Mouse (Mus musculus) bone marrow, adult 2 months (tissue): ENCODE measurements around the gene Stx1b. TPM values are rescaled to one million over a fixed set of nuclear protein-coding genes. Genes with fewer than 3 reads are reported as not detected.

Experiments used
- H3K27ac ChIP-seq: fragments of 200-500 bp; 2 replicates; pipeline ENCODE4 v1.5.1; 2012; ENCODE audit warnings: low read depth, mild to moderate bottlenecking, control low read depth, inconsistent platforms, low read length; ENCODE audit not compliant: control insufficient read depth, poor library complexity, insufficient read depth
- H3K4me1 ChIP-seq: fragments of 200-500 bp; 2 replicates; pipeline ENCODE4 v1.6.1; 2011; ENCODE audit warnings: low read length; ENCODE audit not compliant: control insufficient read depth, insufficient read depth
- H3K4me3 ChIP-seq: fragments of 200-500 bp; replicated peaks from 2 replicates; pipeline ENCODE3; 2011; ENCODE audit warnings: mild to moderate bottlenecking, low read depth, low read length, control low read depth; ENCODE audit not compliant: control insufficient read depth
- CTCF ChIP-seq: fragments of 200-500 bp; IDR thresholded peaks from 2 replicates; pipeline ENCODE4 v1.5.1; 2011; ENCODE audit warnings: low read length, control low read depth; ENCODE audit not compliant: control insufficient read depth, insufficient read depth
- POLR2A ChIP-seq: fragments of 200-500 bp; IDR thresholded peaks from 2 replicates; pipeline ENCODE4 v1.6.1; 2011; ENCODE audit warnings: low read depth, mild to moderate bottlenecking, control low read depth, low read length, borderline replicate concordance; ENCODE audit not compliant: control insufficient read depth
- WGBS: fragments of 180-500 bp; shearing (Covaris S2); methylation state at CpG from one replicate; pipeline ENCODE4 v1.1.7; 2018; 5-methylcytosine and 5-hydroxymethylcytosine counted together
- polyA plus RNA-seq: library from polyadenylated mRNA; stranded (reverse); fragments of >200 nt; gene quantifications from 2 replicates; pipeline ENCODE4 v1.2.4, GENCODE M21; 2011; ENCODE audit warnings: low replicate concordance; ENCODE audit not compliant: missing spikeins, insufficient read depth, insufficient read length

Gene Stx1b
- polyA plus RNA-seq, 1 experiment, result 1.1 TPM

DNA sequence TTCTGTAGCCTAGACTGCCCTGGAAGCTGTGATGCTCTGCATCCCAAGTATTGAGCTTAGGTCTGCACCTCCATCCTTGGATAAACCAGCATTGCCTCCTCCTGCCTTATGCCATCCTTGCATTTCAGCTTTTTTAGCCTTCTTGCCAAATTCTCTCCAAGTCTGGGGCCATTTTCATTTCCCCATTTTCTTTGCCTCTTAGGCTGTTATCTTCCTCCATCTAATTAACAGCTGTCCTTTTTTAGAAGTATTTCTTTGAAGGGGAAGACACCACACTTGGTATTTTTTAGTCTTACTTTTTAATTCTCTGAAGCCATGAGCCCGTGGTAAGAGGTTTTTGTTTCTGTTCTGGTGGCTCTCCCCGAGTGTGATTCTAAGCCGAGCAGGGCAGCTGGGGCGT, 60.7 kb downstream of the Stx1b start:
- H3K27ac ChIP-seq, result no peak overlapping the region; the same call in none of the 2 replicates
- TF ChIP-seq POLR2A, result no peak
- TF ChIP-seq CTCF, result no peak
- peaks cover 3% of the 10 kb centered on the region; the same call in 1 of the 2 replicates for H3K4me1 ChIP-seq

GRCm38 (mm10) chr7:127761026-127761425, 63.3 kb downstream of the Stx1b start:
- 14% methylated on average over 7 of the region's 7 CpGs for WGBS
- TF ChIP-seq POLR2A (no peak), CTCF (peak; percentile 97)
- Histone ChIP-seq H3K27ac (no peak overlapping the region), H3K4me3 (no peak overlapping the region), H3K4me1 (peaks cover 1% of the 10 kb centered on the region; the same call in 1 of the 2 replicates)

More for the DNA sequence above, 60.7 kb downstream of the Stx1b start:
- H3K4me3 ChIP-seq, result no peak overlapping the region
- 48% methylated on average over 4 of the region's 4 CpGs for WGBS

GRCm38 (mm10) chr7:127760478-127760877, 63.9 kb downstream of the Stx1b start:
- 85% methylated on average over 3 of the region's 3 CpGs for WGBS
- TF ChIP-seq POLR2A, result no peak
- TF ChIP-seq CTCF, result no peak
- Histone ChIP-seq H3K27ac (no peak overlapping the region), H3K4me1 (peaks cover 1% of the 10 kb centered on the region; the same call in 1 of the 2 replicates), H3K4me3 (no peak overlapping the region)

- 16% methylated on average over 6 of the region's 6 CpGs for WGBS
- Histone ChIP-seq H3K4me3 (no peak overlapping the region), H3K27ac (peak overlapping the region; percentile 17), H3K4me1 (peaks cover 1% of the 10 kb centered on the region; the same call in 1 of the 2 replicates)
- no peak for TF ChIP-seq POLR2A
- no peak for TF ChIP-seq CTCF
Measured at GRCm38 (mm10) chr7:127759716-127760115, 64.6 kb downstream of the Stx1b start.

Other genes starting within 250 kb of the Stx1b start
- gene Ccdc189, start 236.0 kb downstream of the Stx1b start, polyA plus RNA-seq, result 9.9 and 15.2 TPM in 2 replicates
- 52.7 and 66.7 TPM in 2 replicates for gene Rnf40, start 235.8 kb downstream of the Stx1b start, polyA plus RNA-seq
- 6.3 and 14.2 TPM in 2 replicates for gene Zfp629, start 208.8 kb downstream of the Stx1b start, polyA plus RNA-seq
- gene Bcl7c, start 115.6 kb downstream of the Stx1b start, polyA plus RNA-seq, result 44.5 and 65.5 TPM in 2 replicates
- gene Ctf1, start 111.8 kb downstream of the Stx1b start, polyA plus RNA-seq, result not detected in 2 replicates
- not detected in 2 replicates for gene Ctf2, start 92.4 kb downstream of the Stx1b start, polyA plus RNA-seq
- 18.8 and 23.0 TPM in 2 replicates for gene Fbxl19, start 80.0 kb downstream of the Stx1b start, polyA plus RNA-seq
- 7.6 and 14.6 TPM in 2 replicates for gene Orai3, start 54.7 kb downstream of the Stx1b start, polyA plus RNA-seq
- 24.2 and 36.3 TPM in 2 replicates for gene Setd1a, start 47.9 kb downstream of the Stx1b start, polyA plus RNA-seq
- gene Gm49388, start 38.9 kb downstream of the Stx1b start, polyA plus RNA-seq, result 0.75 TPM in 1 of 2 replicates, not detected in the other
- 13.3 and 23.4 TPM in 2 replicates for gene Hsd3b7, start 23.9 kb downstream of the Stx1b start, polyA plus RNA-seq
- gene Stx4a, start 255 bp downstream of the Stx1b start, polyA plus RNA-seq, result 246 and 342 TPM in 2 replicates
- 15.9 and 24.7 TPM in 2 replicates for gene Zfp646, start 51.7 kb upstream of the Stx1b start, polyA plus RNA-seq
- gene Zfp668, start 52.3 kb upstream of the Stx1b start, polyA plus RNA-seq, result 4.0 and 8.3 TPM in 2 replicates
- gene Prss53, start 66.4 kb upstream of the Stx1b start, polyA plus RNA-seq, result 1.6 TPM in 1 of 2 replicates, not detected in the other
- not detected in 2 replicates for gene Gm21974, start 70.9 kb upstream of the Stx1b start, polyA plus RNA-seq
- 15.1 and 22.3 TPM in 2 replicates for gene Vkorc1, start 71.1 kb upstream of the Stx1b start, polyA plus RNA-seq
- 42.4 and 66.8 TPM in 2 replicates for gene Bckdk, start 79.5 kb upstream of the Stx1b start, polyA plus RNA-seq
- 14.5 and 15.7 TPM in 2 replicates for gene Kat8, start 88.0 kb upstream of the Stx1b start, polyA plus RNA-seq
- gene Prss8, start 105.6 kb upstream of the Stx1b start, polyA plus RNA-seq, result 1.8 TPM in 1 of 2 replicates, not detected in the other
- gene Prss36, start 122.2 kb upstream of the Stx1b start, polyA plus RNA-seq, result 1.3 and 4.3 TPM in 2 replicates
- 627 and 763 TPM in 2 replicates for gene Fus, start 142.9 kb upstream of the Stx1b start, polyA plus RNA-seq
- gene Pycard, start 169.3 kb upstream of the Stx1b start, polyA plus RNA-seq, result 17.7 and 19.9 TPM in 2 replicates
- gene Trim72, start 179.4 kb upstream of the Stx1b start, polyA plus RNA-seq, result 0.45 and 1.1 TPM in 2 replicates
- gene Itgam, start 238.1 kb upstream of the Stx1b start, polyA plus RNA-seq, result 15.4 and 60.8 TPM in 2 replicates
- gene Gm49368, start 238.1 kb upstream of the Stx1b start, polyA plus RNA-seq, result 8.2 and 16.7 TPM in 2 replicates